Mouse (Mus musculus) activated CD4-positive, CD25-positive, alpha-beta regulatory T cell, adult 9 weeks (primary cell): ENCODE results near the gene Gm8374. TPM values are rescaled to one million over a fixed set of nuclear protein-coding genes. Genes with fewer than 3 reads are reported as not detected.

Experiments used
- polyA plus RNA-seq: library from polyadenylated mRNA; unstranded; fragments of 100-300 nt; shearing (Covaris generic); gene quantifications from one replicate; pipeline ENCODE4 v1.2.1, GENCODE M21; 2017

Gene Gm8374
- not detected for polyA plus RNA-seq

DNA sequence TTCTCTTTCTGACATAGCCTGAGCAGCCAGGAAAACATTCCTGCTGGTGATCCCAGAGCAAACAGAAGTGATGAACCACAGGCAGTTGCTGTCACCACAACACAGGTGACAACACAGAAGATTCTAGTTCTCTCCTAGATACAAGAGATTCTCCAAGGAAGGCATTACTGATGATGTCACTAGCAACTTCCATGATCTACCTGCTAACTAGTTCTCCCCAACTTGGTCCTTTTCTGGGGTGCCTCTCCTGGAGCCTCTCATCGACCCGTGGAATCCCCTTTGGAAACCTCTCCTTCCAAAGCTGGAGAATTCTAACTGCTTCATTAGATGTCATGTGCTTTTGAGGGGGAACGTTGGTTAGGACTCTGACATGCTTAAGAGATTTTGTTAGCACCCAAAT, at the start of gene Gm8374:
Gm8374 (minus strand) TSS at position 101 of the 400 bp plus-strand sequence.

GRCm38 (mm10) chr14:7332295-7332694, 32.6 kb downstream of the Gm8374 start, which contains the start of gene Gm5797:
Gm5797 (minus strand) TSS chr14:7332395.

DNA sequence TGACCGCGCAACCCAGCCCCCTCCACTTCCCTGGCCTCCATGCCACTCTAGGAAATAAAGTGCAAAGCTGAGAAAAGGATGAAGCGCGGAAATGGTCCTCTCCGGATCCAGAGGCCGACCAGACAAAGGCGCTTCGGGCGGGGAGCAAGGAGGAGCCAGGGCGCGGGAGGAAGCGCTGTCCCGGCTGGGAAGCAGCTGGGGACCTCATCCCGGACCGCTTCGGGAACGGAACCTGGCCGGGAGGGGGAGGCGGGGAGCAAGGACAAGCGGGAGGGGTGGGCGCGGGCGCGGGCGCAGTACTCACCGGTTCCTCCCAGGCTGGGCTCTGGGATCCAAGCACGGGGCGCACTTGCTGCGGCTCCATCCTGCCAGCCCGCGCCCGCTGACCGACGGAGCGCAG, 50.3 kb downstream of the Gm8374 start, which contains the start of gene Gm3739:
Gm3739 (minus strand) TSS at position 389 of the 400 bp plus-strand sequence.

Other genes starting within 250 kb of the Gm8374 start
- not detected for gene Gm6676, start 239.7 kb downstream of the Gm8374 start, polyA plus RNA-seq
- gene Gm3512, start 190.6 kb downstream of the Gm8374 start, polyA plus RNA-seq = 14.2 TPM
- not detected for gene Gm16434, start 170.6 kb downstream of the Gm8374 start, polyA plus RNA-seq
- gene Gm3727, start 100.4 kb downstream of the Gm8374 start, polyA plus RNA-seq = not detected
- gene Gm3739, start 50.1 kb downstream of the Gm8374 start, polyA plus RNA-seq = 12.7 TPM
- not detected for gene Gm5797, start 32.7 kb downstream of the Gm8374 start, polyA plus RNA-seq
- not detected for gene Gm3755, start 85.8 kb upstream of the Gm8374 start, polyA plus RNA-seq
- 10.1 TPM for gene Gm3752, start 118.6 kb upstream of the Gm8374 start, polyA plus RNA-seq
- 3.5 TPM for gene Gm3558, start 203.4 kb upstream of the Gm8374 start, polyA plus RNA-seq
- not detected for gene Gm10338, start 230.5 kb upstream of the Gm8374 start, polyA plus RNA-seq